Mouse (Mus musculus): Measurements from ENCODE around the gene Plscr4.

DNA sequence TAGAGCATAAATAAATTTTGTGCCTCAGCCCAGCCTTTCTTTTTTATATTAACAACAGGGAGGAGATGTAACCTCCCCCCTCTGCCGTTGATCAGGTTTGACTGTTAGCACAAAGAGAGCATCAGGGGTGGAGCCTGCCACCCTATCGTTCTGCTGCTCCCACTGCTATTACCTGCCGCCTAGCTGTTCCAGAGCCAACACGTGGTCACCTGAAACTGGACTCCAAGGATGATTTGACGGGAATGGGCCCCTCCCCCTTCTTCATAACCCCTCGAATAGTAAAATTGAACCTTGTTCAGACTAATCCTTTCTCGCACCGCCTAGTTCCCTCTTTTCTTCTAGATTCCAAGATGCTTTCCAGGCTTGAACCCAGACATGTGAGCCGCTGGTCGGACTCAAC lies 63.6 kb downstream of the Plscr4 start:
- TF ChIP-seq CTCF (IDR thresholded peaks at IDR 0.05; ENCODE audit: insufficient read depth, low read depth, low read length) (no peak), POLR2A (IDR thresholded peaks at IDR 0.05; ENCODE audit: insufficient read depth, low read depth, low read length) (no peak)
